Mouse (Mus musculus) ES-E14 (cell line): Measurements from ENCODE around the gene Wnt9b.

Source experiments
- CHD2 ChIP-seq: IDR thresholded peaks from 2 replicates; pipeline ENCODE4 v1.6.1; 2014; ENCODE audit warnings: mild to moderate bottlenecking, low read depth, low read length, inconsistent platforms
- HCFC1 ChIP-seq: IDR thresholded peaks from 2 replicates; pipeline ENCODE4 v1.6.1; 2012; ENCODE audit warnings: low read length, inconsistent platforms, borderline replicate concordance; ENCODE audit not compliant: insufficient read depth
- MAFK ChIP-seq: IDR thresholded peaks from 2 replicates; pipeline ENCODE4 v1.6.1; 2014; ENCODE audit warnings: mild to moderate bottlenecking, low read depth, low read length, inconsistent platforms; ENCODE audit not compliant: insufficient read depth
- ZC3H11A ChIP-seq: IDR thresholded peaks from 2 replicates; pipeline ENCODE4 v1.6.1; 2012; ENCODE audit warnings: low read depth, mild to moderate bottlenecking, inconsistent platforms, low read length, borderline replicate concordance

DNA sequence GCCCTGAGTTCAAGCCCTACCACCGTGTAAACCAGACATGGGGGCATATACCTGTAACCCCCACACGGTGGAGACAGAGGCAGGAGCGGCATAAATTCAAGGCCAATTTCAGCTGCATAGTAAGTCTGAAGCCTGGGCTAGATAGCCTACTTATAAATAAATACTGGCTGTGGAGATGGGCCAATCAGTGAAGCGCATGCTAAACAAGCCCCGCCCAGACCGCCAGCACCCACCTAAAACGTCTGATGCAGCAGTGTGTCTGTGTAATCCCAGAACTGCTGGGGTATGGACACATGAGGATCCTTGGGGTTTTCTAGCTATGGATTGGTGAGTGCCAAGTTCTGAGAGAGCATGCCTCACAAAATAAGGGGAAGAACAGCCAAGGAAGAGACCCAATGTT lies 10.5 kb upstream of the Wnt9b start:
- no peak for TF ChIP-seq CHD2
- TF ChIP-seq ZC3H11A = no peak
- TF ChIP-seq MAFK = no peak
- TF ChIP-seq HCFC1 = no peak
